In genomic region chr17:29658249-29658648, GRCm38 (mm10) we compare ENCODE assay signal across 21 mouse cellular contexts. TPM values are rescaled to one million over a fixed set of nuclear protein-coding genes. Genes with fewer than 3 reads are reported as not detected.
DNase-seq lines count a peak whose midpoint lies in the region; ATAC-seq and TF ChIP-seq lines count a peak whose summit lies in the region.
"Had no signal": no experiment of that assay in that cellular context is flagged by ENCODE, and none has a peak within 500 bp of the region (broad histone marks: within the 10 kb centered on the region; RNA-seq: fewer than 3 reads in every experiment).

No protein-coding gene starts in this region.

- no peaks in the 10 kb centered on the region for H3K9me3 ChIP-seq in heart, embryonic 10.5 days
- no peaks in the 10 kb centered on the region for H3K9me3 ChIP-seq in stomach, embryonic 15.5 days
- no peaks in the 10 kb centered on the region for H3K9me3 ChIP-seq in stomach, postnatal 0 days (ENCODE audit: control insufficient read depth, low read length)
- H3K9me3 ChIP-seq in liver, embryonic 12.5 days (replicated peaks), result no peaks in the 10 kb centered on the region
- H3K9me3 ChIP-seq in lung, postnatal 0 days (ENCODE audit: low read length), result no peaks in the 10 kb centered on the region
- H3K9me3 ChIP-seq: embryonic facial prominence, embryonic 12.5 days; limb, embryonic 15.5 days had no signal

- DNase-seq in heart, embryonic 10.5 days (ENCODE audit: low spot score), result no peak
- DNase-seq in heart, adult 11 months, result no peak
- DNase-seq in stomach, postnatal 0 days (ENCODE audit: low spot score), result no peak
- no peak for DNase-seq in lung, postnatal 0 days (ENCODE audit: low spot score)
- DNase-seq in kidney, postnatal 4 days, result no peak
- DNase-seq: adrenal gland, postnatal 14 days; cerebellum, adult 9-11 months; gastrocnemius, adult 2 months; kidney, adult 11 months; layer of hippocampus, postnatal 36 days; lung, postnatal 10 days; retina, postnatal 1 day; right cerebral cortex, postnatal 4 days; thymus, adult 2 months had no signal

- H3K36me3 ChIP-seq in heart, embryonic 10.5 days, result peaks cover 3% of the 10 kb centered on the region; the same call in 1 of the 2 replicates
- peaks cover 5% of the 10 kb centered on the region; the same call in 1 of the 2 replicates for H3K36me3 ChIP-seq in stomach, embryonic 15.5 days
- H3K36me3 ChIP-seq in stomach, postnatal 0 days (ENCODE audit: control insufficient read depth, insufficient read depth, low read length), result no peaks in the 10 kb centered on the region
- peaks cover 25% of the 10 kb centered on the region for H3K36me3 ChIP-seq in liver, embryonic 12.5 days
- H3K36me3 ChIP-seq in lung, postnatal 0 days (ENCODE audit: insufficient read depth, low read length), result no peaks in the 10 kb centered on the region

- ATAC-seq in stomach, embryonic 15.5 days (ENCODE audit: insufficient read depth, low FRiP score, low read depth), result peak; percentile 67
- ATAC-seq in stomach, postnatal 0 days (ENCODE audit: low FRiP score, low TSS enrichment), result no peak
- peak; percentile 87 for ATAC-seq in liver, embryonic 12.5 days
- peak; percentile 90 for ATAC-seq in megakaryocyte-erythroid progenitor cell, adult 5-6 weeks (replicated peaks; ENCODE audit: low FRiP score, low TSS enrichment, poor library complexity, severe bottlenecking)
- no peak for ATAC-seq in lung, postnatal 0 days
- ATAC-seq: CD4-positive, CD25-positive, alpha-beta regulatory T cell, adult 4 months had no signal

- peaks cover 23% of the 10 kb centered on the region for H3K4me1 ChIP-seq in heart, embryonic 10.5 days
- H3K4me1 ChIP-seq in stomach, embryonic 15.5 days, result no peaks in the 10 kb centered on the region
- H3K4me1 ChIP-seq in stomach, postnatal 0 days (replicated peaks; ENCODE audit: control insufficient read depth, insufficient read depth), result no peaks in the 10 kb centered on the region
- H3K4me1 ChIP-seq in liver, embryonic 12.5 days, result peaks cover 45% of the 10 kb centered on the region
- H3K4me1 ChIP-seq in lung, postnatal 0 days (ENCODE audit: insufficient read depth, low read depth, low read length), result no peaks in the 10 kb centered on the region; the same call in 1 of the 2 replicates

- TF ChIP-seq EP300 in stomach, postnatal 0 days (optimal IDR thresholded peaks at IDR 0.05), result no peak
- no peak for TF ChIP-seq EP300 in lung, postnatal 0 days (IDR thresholded peaks at IDR 0.05)

- WGBS in heart, embryonic 10.5 days, result 37% methylated on average over 2 of the region's 2 CpGs
- WGBS in stomach, embryonic 15.5 days, result 82% methylated on average over 2 of the region's 2 CpGs
- 77% methylated on average over 2 of the region's 2 CpGs for WGBS in stomach, postnatal 0 days
- WGBS in liver, embryonic 12.5 days (ENCODE audit: insufficient replicate concordance), result 21% methylated on average over 2 of the region's 2 CpGs
- 49% methylated on average over 2 of the region's 2 CpGs for WGBS in lung, postnatal 0 days

- H3K27ac ChIP-seq in heart, embryonic 10.5 days, result peak overlapping the region; percentile 60; the same call in 1 of the 2 replicates
- H3K27ac ChIP-seq in stomach, embryonic 15.5 days, result no peak overlapping the region
- no peak overlapping the region for H3K27ac ChIP-seq in stomach, postnatal 0 days (replicated peaks)
- H3K27ac ChIP-seq in liver, embryonic 12.5 days, result peak overlapping the region; percentile 99
- no peak overlapping the region for H3K27ac ChIP-seq in lung, postnatal 0 days (ENCODE audit: low read length)
- H3K27ac ChIP-seq: embryonic facial prominence, embryonic 12.5 days; gastrocnemius, adult 2 months; limb, embryonic 15.5 days had no signal

- H3K4me2 ChIP-seq in stomach, embryonic 15.5 days, result no peak overlapping the region
- H3K4me2 ChIP-seq in stomach, postnatal 0 days (replicated peaks; ENCODE audit: low read depth), result no peak overlapping the region
- peak overlapping the region; percentile 66 for H3K4me2 ChIP-seq in liver, embryonic 12.5 days
- no peak overlapping the region for H3K4me2 ChIP-seq in lung, postnatal 0 days (replicated peaks; ENCODE audit: low read depth, low read length)
- H3K4me2 ChIP-seq: embryonic facial prominence, embryonic 12.5 days; limb, embryonic 15.5 days; midbrain, embryonic 11.5 days had no signal

- no peak for TF ChIP-seq CTCF in stomach, postnatal 0 days (IDR thresholded peaks at IDR 0.05; ENCODE audit: low read depth)
- no peak for TF ChIP-seq CTCF in lung, postnatal 0 days (IDR thresholded peaks at IDR 0.05)

- H3K9ac ChIP-seq in stomach, embryonic 15.5 days, result no peak overlapping the region
- no peak overlapping the region for H3K9ac ChIP-seq in stomach, postnatal 0 days (ENCODE audit: low read length)
- peak overlapping the region; percentile 79 for H3K9ac ChIP-seq in liver, embryonic 12.5 days
- no peak overlapping the region for H3K9ac ChIP-seq in lung, postnatal 0 days (replicated peaks; ENCODE audit: low read depth)
- H3K9ac ChIP-seq: embryonic facial prominence, embryonic 12.5 days; limb, embryonic 15.5 days had no signal

- H3K4me3 ChIP-seq in heart, embryonic 10.5 days, result no peak overlapping the region
- H3K4me3 ChIP-seq in stomach, embryonic 15.5 days (replicated peaks), result no peak overlapping the region
- no peak overlapping the region for H3K4me3 ChIP-seq in stomach, postnatal 0 days (ENCODE audit: low read depth, low read length)
- peak overlapping the region; percentile 59 for H3K4me3 ChIP-seq in liver, embryonic 12.5 days
- H3K4me3 ChIP-seq in lung, postnatal 0 days (ENCODE audit: low read depth, low read length), result no peak overlapping the region
- H3K4me3 ChIP-seq: embryonic facial prominence, embryonic 12.5 days; gastrocnemius, adult 2 months; limb, embryonic 15.5 days had no signal

- H3K27me3 ChIP-seq in heart, embryonic 10.5 days (ENCODE audit: insufficient read depth, poor library complexity, severe bottlenecking), result no peaks in the 10 kb centered on the region
- H3K27me3 ChIP-seq in stomach, embryonic 15.5 days (replicated peaks), result no peaks in the 10 kb centered on the region
- no peaks in the 10 kb centered on the region for H3K27me3 ChIP-seq in stomach, postnatal 0 days (ENCODE audit: control insufficient read depth, insufficient read depth, low read length)
- no peaks in the 10 kb centered on the region for H3K27me3 ChIP-seq in liver, embryonic 12.5 days (replicated peaks)
- no peaks in the 10 kb centered on the region for H3K27me3 ChIP-seq in lung, postnatal 0 days (replicated peaks; ENCODE audit: insufficient read depth, low read length)
- H3K27me3 ChIP-seq: embryonic facial prominence, embryonic 12.5 days; limb, embryonic 15.5 days had no signal

RNA-seq across cellular contexts. Expression of gene Cmtr1, which starts 2.1 kb away (rescaled TPM):
- 119 and 122 TPM in 2 replicates for polyA plus RNA-seq in heart, embryonic 10.5 days (2016; fragmentation: Nextera tagmentation; extraction: Ambion mirVana)
- 95.8 and 97.9 TPM in 2 replicates for polyA plus RNA-seq in stomach, embryonic 15.5 days (2015; fragmentation: Nextera tagmentation; extraction: Ambion mirVana)
- polyA plus RNA-seq in stomach, postnatal 0 days (2015; fragmentation: Nextera tagmentation; extraction: Ambion mirVana), result 48.7 and 56.4 TPM in 2 replicates
- 104 and 106 TPM in 2 replicates for polyA plus RNA-seq in liver, embryonic 12.5 days (2016; fragmentation: Nextera tagmentation; extraction: Ambion mirVana)
- total RNA-seq in megakaryocyte-erythroid progenitor cell, adult 5-6 weeks (2014; fragmentation: Nextera tagmentation), result 44.7 and 73.5 TPM in 2 replicates
- 135 and 166 TPM in 2 replicates for total RNA-seq in megakaryocyte-erythroid progenitor cell, adult 5-6 weeks (2017)
- polyA plus RNA-seq in lung, postnatal 0 days (2015; fragmentation: Nextera tagmentation; extraction: Ambion mirVana), result 79.6 and 82.3 TPM in 2 replicates

RNA-seq across cellular contexts. Expression of gene Gm28043, which starts 43.6 kb away (rescaled TPM):
- 2.3 and 2.4 TPM in 2 replicates for polyA plus RNA-seq in heart, embryonic 10.5 days (2016; fragmentation: Nextera tagmentation; extraction: Ambion mirVana)
- polyA plus RNA-seq in stomach, embryonic 15.5 days (2015; fragmentation: Nextera tagmentation; extraction: Ambion mirVana), result 2.6 and 3.0 TPM in 2 replicates
- polyA plus RNA-seq in stomach, postnatal 0 days (2015; fragmentation: Nextera tagmentation; extraction: Ambion mirVana), result 1.1 TPM in 2 replicates
- 1.6 and 1.7 TPM in 2 replicates for polyA plus RNA-seq in liver, embryonic 12.5 days (2016; fragmentation: Nextera tagmentation; extraction: Ambion mirVana)
- total RNA-seq in megakaryocyte-erythroid progenitor cell, adult 5-6 weeks (2014; fragmentation: Nextera tagmentation), result 5.9 and 8.2 TPM in 2 replicates
- 4.0 and 8.2 TPM in 2 replicates for total RNA-seq in megakaryocyte-erythroid progenitor cell, adult 5-6 weeks (2017)
- 0.99 and 1.6 TPM in 2 replicates for polyA plus RNA-seq in lung, postnatal 0 days (2015; fragmentation: Nextera tagmentation; extraction: Ambion mirVana)

RNA-seq across cellular contexts. Expression of gene Rnf8, which starts 43.7 kb away (rescaled TPM):
- polyA plus RNA-seq in heart, embryonic 10.5 days (2016; fragmentation: Nextera tagmentation; extraction: Ambion mirVana), result 70.9 and 85.7 TPM in 2 replicates
- 66.3 and 70.8 TPM in 2 replicates for polyA plus RNA-seq in stomach, embryonic 15.5 days (2015; fragmentation: Nextera tagmentation; extraction: Ambion mirVana)
- 32.6 and 34.4 TPM in 2 replicates for polyA plus RNA-seq in stomach, postnatal 0 days (2015; fragmentation: Nextera tagmentation; extraction: Ambion mirVana)
- polyA plus RNA-seq in liver, embryonic 12.5 days (2016; fragmentation: Nextera tagmentation; extraction: Ambion mirVana), result 54.3 and 60.4 TPM in 2 replicates
- 61.3 and 82.3 TPM in 2 replicates for total RNA-seq in megakaryocyte-erythroid progenitor cell, adult 5-6 weeks (2014; fragmentation: Nextera tagmentation)
- 76.0 and 122 TPM in 2 replicates for total RNA-seq in megakaryocyte-erythroid progenitor cell, adult 5-6 weeks (2017)
- 43.3 and 43.7 TPM in 2 replicates for polyA plus RNA-seq in lung, postnatal 0 days (2015; fragmentation: Nextera tagmentation; extraction: Ambion mirVana)

RNA-seq across cellular contexts. Expression of gene Ccdc167, which starts 58.6 kb away (rescaled TPM):
- polyA plus RNA-seq in heart, embryonic 10.5 days (2016; fragmentation: Nextera tagmentation; extraction: Ambion mirVana), result 18.2 and 19.0 TPM in 2 replicates
- 13.0 and 14.1 TPM in 2 replicates for polyA plus RNA-seq in stomach, embryonic 15.5 days (2015; fragmentation: Nextera tagmentation; extraction: Ambion mirVana)
- 7.6 and 8.6 TPM in 2 replicates for polyA plus RNA-seq in stomach, postnatal 0 days (2015; fragmentation: Nextera tagmentation; extraction: Ambion mirVana)
- 9.8 and 10.8 TPM in 2 replicates for polyA plus RNA-seq in liver, embryonic 12.5 days (2016; fragmentation: Nextera tagmentation; extraction: Ambion mirVana)
- 20.4 and 22.0 TPM in 2 replicates for total RNA-seq in megakaryocyte-erythroid progenitor cell, adult 5-6 weeks (2014; fragmentation: Nextera tagmentation)
- 6.0 and 16.3 TPM in 2 replicates for total RNA-seq in megakaryocyte-erythroid progenitor cell, adult 5-6 weeks (2017)
- 4.1 and 4.9 TPM in 2 replicates for polyA plus RNA-seq in lung, postnatal 0 days (2015; fragmentation: Nextera tagmentation; extraction: Ambion mirVana)

Comparison
In these comparisons a context has a peak if more than half of its experiments do, and no peak if none do; other contexts are left out.
1. ATAC-seq: peak in stomach, embryonic 15.5 days (single experiment), liver, embryonic 12.5 days (single experiment) and megakaryocyte-erythroid progenitor cell, adult 5-6 weeks (single experiment); none in stomach, postnatal 0 days (single experiment) and lung, postnatal 0 days (single experiment).
2. H3K27ac ChIP-seq: peak in heart, embryonic 10.5 days (single experiment) and liver, embryonic 12.5 days (single experiment); none in stomach, embryonic 15.5 days (single experiment), stomach, postnatal 0 days (single experiment) and lung, postnatal 0 days (single experiment).